Mouse (Mus musculus): ENCODE measurements around the gene Nol12.

DNA sequence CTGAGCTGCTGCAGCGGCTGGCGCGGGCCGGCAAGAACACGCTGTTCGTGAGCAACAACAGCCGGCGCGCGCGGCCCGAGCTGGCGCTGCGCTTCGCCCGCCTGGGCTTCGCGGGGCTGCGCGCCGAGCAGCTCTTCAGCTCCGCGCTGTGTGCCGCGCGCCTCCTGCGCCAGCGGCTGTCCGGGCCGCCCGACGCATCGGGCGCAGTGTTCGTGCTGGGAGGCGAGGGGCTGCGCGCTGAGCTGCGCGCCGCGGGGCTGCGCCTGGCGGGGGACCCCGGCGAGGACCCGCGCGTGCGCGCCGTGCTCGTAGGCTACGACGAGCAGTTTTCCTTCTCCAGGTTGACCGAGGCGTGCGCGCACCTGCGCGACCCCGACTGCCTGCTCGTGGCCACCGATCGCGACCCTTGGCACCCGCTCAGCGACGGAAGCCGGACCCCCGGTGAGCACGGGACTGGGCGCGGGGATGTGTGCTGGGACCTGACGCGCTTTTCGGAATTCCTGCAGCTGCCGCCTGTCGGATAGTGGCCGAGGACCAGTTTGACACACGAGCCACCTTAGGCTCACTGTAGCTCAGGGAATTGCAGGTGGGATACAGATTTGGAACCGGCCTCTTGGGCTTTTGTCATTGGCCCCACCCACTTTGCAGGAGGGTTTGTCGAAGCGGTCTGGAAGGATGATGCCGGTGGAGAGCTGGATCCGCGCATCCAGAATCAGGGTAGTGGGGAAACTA, 20.5 kb upstream of the Nol12 start:
- TF ChIP-seq CTCF (IDR thresholded peaks at IDR 0.05; ENCODE audit: low read depth, low read length) (no peak), GATA1 (IDR thresholded peaks at IDR 0.05; ENCODE audit: borderline replicate concordance, low read length) (no peak), GATA2 (IDR thresholded peaks at IDR 0.05; ENCODE audit: borderline replicate concordance, low read depth, low read length) (no peak), TAL1 (conservative IDR thresholded peaks at IDR 0.05; ENCODE audit: low read depth, low read length) (no peak)

Measured in G1E (cell line).